Mouse (Mus musculus) midbrain, postnatal 0 days (tissue): ENCODE measurements around the gene Dab2ip. TPM values are rescaled to one million over a fixed set of nuclear protein-coding genes. Genes with fewer than 3 reads are reported as not detected.

Experiments used
- ATAC-seq: fragments of 200-750 bp; cut with Nextera tagmentation; 2 replicates; pipeline ENCODE4 v1.8.0; 2017; ENCODE audit warnings: moderate number of reproducible peaks, mild to moderate bottlenecking, moderate TSS enrichment, moderate library complexity; ENCODE audit not compliant: low FRiP score
- DNase-seq: peaks from one replicate; pipeline ENCODE4 v3.0.0-alpha.2; 2015; ENCODE audit warnings: low spot score
- H3K27ac ChIP-seq: fragments of 300-500 bp; sonication (generic); 2 replicates; pipeline ENCODE4 v1.5.1; 2014; ENCODE audit warnings: low read depth, mild to moderate bottlenecking, low read length, mixed read lengths
- H3K27me3 ChIP-seq: fragments of 300-500 bp; sonication (generic); 2 replicates; pipeline ENCODE4 v1.6.1; 2014; ENCODE audit warnings: low read length, control low read depth, mixed read lengths; ENCODE audit not compliant: insufficient read depth
- H3K36me3 ChIP-seq: fragments of 300-500 bp; sonication (generic); 2 replicates; pipeline ENCODE4 v1.6.1; 2014; ENCODE audit warnings: low read length, control low read depth, mixed read lengths; ENCODE audit not compliant: insufficient read depth
- H3K4me1 ChIP-seq: fragments of 300-500 bp; sonication (generic); 2 replicates; pipeline ENCODE4 v1.6.1; 2014; ENCODE audit warnings: mild to moderate bottlenecking, control low read depth, antibody characterized with exemption, low read length, mixed read lengths; ENCODE audit not compliant: insufficient read depth
- H3K4me2 ChIP-seq: fragments of 300-500 bp; sonication (generic); 2 replicates; pipeline ENCODE4 v1.6.1; 2014; ENCODE audit warnings: low read depth, mild to moderate bottlenecking, low read length, mixed read lengths; ENCODE audit not compliant: poor library complexity, severe bottlenecking
- H3K4me3 ChIP-seq: fragments of 300-500 bp; sonication (generic); 2 replicates; pipeline ENCODE4 v1.5.1; 2014; ENCODE audit warnings: low read depth, mild to moderate bottlenecking, low read length, moderate library complexity
- H3K9ac ChIP-seq: fragments of 300-500 bp; sonication (generic); replicated peaks from 2 replicates; pipeline ENCODE4 v1.6.1; 2014; ENCODE audit warnings: mild to moderate bottlenecking, low read length, moderate library complexity, mixed read lengths; ENCODE audit not compliant: poor library complexity, severe bottlenecking
- H3K9me3 ChIP-seq: fragments of 300-500 bp; sonication (generic); 2 replicates; pipeline ENCODE4 v1.6.1; 2016; ENCODE audit warnings: low read length, control low read depth
- CTCF ChIP-seq: IDR thresholded peaks from 2 replicates; pipeline ENCODE4 v1.5.1; 2016; ENCODE audit warnings: antibody characterized with exemption, mild to moderate bottlenecking
- WGBS: fragments of 180-500 bp; shearing (Covaris S2); extraction: QIAGEN DNeasy Blood & Tissue Kit; methylation state at CpG from one replicate; pipeline ENCODE4 v1.1.7; 2014; 5-methylcytosine and 5-hydroxymethylcytosine counted together
- polyA plus RNA-seq: library from polyadenylated mRNA; unstranded; fragments of >200 nt; fragmentation: Nextera tagmentation; extraction: Ambion mirVana; gene quantifications from 2 replicates; pipeline ENCODE4 v1.2.1, GENCODE M21; 2015
- total RNA-seq: library from RNA; depleted of rRNA; stranded (reverse); fragments of >200 nt; gene quantifications from 2 replicates; pipeline ENCODE4 v1.2.3, GENCODE M21; 2014

The Dab2ip gene
- total and polyA plus RNA-seq, 2 experiments from 2014 or later: 73.3 to 175 TPM

DNA sequence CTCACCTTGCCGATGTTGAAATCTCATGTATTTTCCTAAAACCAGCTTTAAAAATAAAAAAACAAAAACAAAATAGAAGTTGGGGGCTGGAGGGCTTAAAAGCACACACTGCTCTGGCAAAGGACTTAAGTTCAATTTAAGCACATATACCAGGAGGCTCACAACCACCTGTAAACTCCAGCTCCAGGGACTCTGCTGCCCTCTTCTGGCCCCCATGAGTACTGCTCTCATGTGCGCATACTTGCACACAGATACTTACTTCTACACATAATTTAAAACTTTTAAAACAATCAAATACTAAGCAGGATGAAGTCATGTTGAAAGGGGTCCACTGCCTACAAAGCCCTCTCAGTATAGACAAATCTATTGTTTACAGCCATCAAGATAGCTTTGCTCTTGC is 176.9 kb downstream of the Dab2ip start:
- WGBS: 97% methylated on average over 2 of the region's 2 CpGs
- Histone ChIP-seq H3K27me3 (no peaks in the 10 kb centered on the region), H3K36me3 (peaks cover 5% of the 10 kb centered on the region; the same call in 1 of the 2 replicates)

DNA sequence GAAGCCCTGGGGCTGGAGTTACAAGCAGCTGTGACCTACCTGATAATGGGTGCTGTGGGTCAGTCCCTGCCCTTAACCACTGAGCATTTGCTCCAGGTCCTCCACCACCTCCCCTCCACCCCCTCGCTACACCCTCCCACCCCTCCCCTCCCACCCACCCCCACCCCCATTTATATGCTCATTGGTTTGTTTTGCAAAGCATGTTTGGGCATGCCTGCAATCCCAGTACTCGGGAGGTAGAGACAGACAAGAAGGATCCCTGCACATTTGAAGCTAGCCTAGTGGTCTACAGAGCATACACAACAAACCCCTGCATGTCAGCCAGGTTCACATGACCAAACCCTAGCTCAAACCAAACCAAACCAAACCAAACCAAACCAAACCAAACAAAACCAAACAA is 178.0 kb downstream of the Dab2ip start:
- peaks cover 3% of the 10 kb centered on the region; the same call in 1 of the 2 replicates for H3K36me3 ChIP-seq
- no peak for TF ChIP-seq CTCF
- H3K9me3 ChIP-seq: no peaks in the 10 kb centered on the region
- no peaks in the 10 kb centered on the region for H3K4me1 ChIP-seq
- WGBS: 77% methylated on average over 2 of the region's 2 CpGs
- no peak overlapping the region for H3K27ac ChIP-seq
- no peak overlapping the region for H3K4me2 ChIP-seq
- H3K9ac ChIP-seq: no peak overlapping the region
- DNase-seq (no peak), ATAC-seq (no peak)
- H3K27me3 ChIP-seq: no peaks in the 10 kb centered on the region
- H3K4me3 ChIP-seq: no peak overlapping the region

More for the DNA sequence above, 176.9 kb downstream of the Dab2ip start:
- Histone ChIP-seq H3K4me2 (no peak overlapping the region), H3K27ac (no peak overlapping the region), H3K9ac (no peak overlapping the region), H3K9me3 (no peaks in the 10 kb centered on the region), H3K4me3 (no peak overlapping the region), H3K4me1 (no peaks in the 10 kb centered on the region)
- peak; percentile 57 for TF ChIP-seq CTCF
- DNase-seq (no peak), ATAC-seq (no peak)

DNA sequence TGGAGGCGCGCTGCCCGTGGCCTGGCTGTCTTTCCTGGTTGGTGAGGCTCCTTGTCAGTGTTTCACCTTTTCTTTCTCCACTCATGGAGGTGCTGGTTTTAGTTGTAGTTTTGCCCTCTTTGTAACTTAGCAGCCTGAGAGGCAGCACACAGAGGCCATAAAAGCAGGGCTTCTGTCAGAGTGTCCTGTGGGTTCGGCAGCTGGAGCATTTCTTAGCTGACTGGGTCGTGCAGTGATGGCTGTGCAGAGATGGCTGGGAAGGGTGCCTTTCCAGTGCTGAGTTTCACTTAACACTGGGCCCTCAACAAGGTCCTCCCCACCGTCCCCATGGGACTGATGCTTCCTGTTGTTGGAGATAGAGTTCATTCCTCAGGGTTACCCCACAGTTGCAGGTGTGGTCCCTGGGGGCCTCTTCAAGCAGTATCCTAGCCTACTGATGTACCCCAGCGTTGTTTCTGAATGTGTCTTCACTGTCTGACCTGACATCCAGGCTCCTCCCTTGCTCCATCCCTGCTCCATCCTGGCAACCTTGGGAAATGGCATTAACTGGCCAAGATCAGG is 179.5 kb downstream of the Dab2ip start:
- no peaks in the 10 kb centered on the region for H3K27me3 ChIP-seq
- no peak overlapping the region for H3K27ac ChIP-seq
- H3K36me3 ChIP-seq: no peaks in the 10 kb centered on the region
- no peak overlapping the region for H3K4me2 ChIP-seq
- no peak overlapping the region for H3K4me3 ChIP-seq
- ATAC-seq: no peak
- H3K4me1 ChIP-seq: no peaks in the 10 kb centered on the region
- no peak overlapping the region for H3K9ac ChIP-seq
- DNase-seq: no peak
- WGBS: 82% methylated on average over 7 of the region's 7 CpGs
- TF ChIP-seq CTCF: no peak
- H3K9me3 ChIP-seq: no peaks in the 10 kb centered on the region

DNA sequence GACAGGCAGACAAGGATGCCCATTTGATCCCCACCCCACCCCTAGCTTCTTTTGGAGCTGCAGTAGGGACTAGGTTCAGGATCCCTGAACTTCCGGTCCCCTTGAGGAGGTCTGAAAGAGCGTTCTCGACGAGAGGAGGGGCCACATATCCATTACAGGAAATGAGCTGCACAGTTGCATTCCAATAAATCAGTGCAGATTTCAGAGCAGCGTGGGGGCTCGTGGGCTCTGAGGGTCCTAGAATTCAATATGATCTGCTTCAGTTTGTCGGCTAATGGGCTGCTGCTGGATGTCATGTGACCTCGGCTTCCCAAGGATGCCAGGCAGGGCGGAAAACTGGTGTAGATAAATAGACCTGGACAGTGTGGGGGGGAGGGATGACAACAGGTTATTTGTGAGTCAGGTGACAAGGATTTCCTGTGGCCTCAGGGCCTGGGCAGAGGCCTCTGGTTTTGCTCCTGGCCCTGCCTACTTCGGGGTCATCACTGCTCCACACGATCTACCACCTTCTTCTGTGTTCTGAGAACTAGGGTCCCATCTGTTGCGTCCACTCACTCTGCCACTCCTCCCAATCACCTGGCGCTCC is 181.7 kb downstream of the Dab2ip start:
- no peaks in the 10 kb centered on the region for H3K27me3 ChIP-seq
- DNase-seq (no peak), ATAC-seq (no peak)
- no peaks in the 10 kb centered on the region for H3K4me1 ChIP-seq
- H3K36me3 ChIP-seq: no peaks in the 10 kb centered on the region
- 73% methylated on average over 13 of the region's 13 CpGs for WGBS
- H3K9me3 ChIP-seq: no peaks in the 10 kb centered on the region
- H3K4me3 ChIP-seq: no peak overlapping the region
- no peak overlapping the region for H3K9ac ChIP-seq
- TF ChIP-seq CTCF: no peak
- H3K27ac ChIP-seq: no peak overlapping the region
- no peak overlapping the region for H3K4me2 ChIP-seq

DNA sequence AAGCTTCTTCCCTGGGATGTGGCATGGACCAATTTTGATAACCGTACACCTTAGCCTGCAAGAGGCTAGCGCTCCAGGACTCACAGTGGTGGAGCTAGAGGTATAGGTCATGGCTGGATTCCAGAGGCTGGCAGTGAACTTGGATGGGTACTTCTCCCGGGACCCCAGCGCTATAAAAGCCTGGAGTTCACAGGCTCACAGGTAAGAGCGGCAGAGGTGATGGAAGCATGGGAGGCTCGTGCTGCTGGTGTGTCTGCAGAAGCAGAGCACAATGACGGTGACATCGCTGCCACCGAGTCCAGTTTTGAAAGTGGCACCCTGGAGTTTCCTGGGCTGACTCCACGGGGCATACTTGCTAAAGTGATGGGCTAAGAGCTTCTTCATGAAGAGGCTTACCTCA is 187.8 kb downstream of the Dab2ip start:
- TF ChIP-seq CTCF: no peak
- ATAC-seq: no peak
- Histone ChIP-seq H3K9ac (no peak overlapping the region), H3K27me3 (no peaks in the 10 kb centered on the region), H3K4me1 (no peaks in the 10 kb centered on the region), H3K36me3 (no peaks in the 10 kb centered on the region), H3K27ac (no peak overlapping the region), H3K9me3 (no peaks in the 10 kb centered on the region), H3K4me2 (no peak overlapping the region), H3K4me3 (no peak overlapping the region)
- WGBS: 86% methylated on average over 10 of the region's 10 CpGs
- no peak for DNase-seq

DNA sequence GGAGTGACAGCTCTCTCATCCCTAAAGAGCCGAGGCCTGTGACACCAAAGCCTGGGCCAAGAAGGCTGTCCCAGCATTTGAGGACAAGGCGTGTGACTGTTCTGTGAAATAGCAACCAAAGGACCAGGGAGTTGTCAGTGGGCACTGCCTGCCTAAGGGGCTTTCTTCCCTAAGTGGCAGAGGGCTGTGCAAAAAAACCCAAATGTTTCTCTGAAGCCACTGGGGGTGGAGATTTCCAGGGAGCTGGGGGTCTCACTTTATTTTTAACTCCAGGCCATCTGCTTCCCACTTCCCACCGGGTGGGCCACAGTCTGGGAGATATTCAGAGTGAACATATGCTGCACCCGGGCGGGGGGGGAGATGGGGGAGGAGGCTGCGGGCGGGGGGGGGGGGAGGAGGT is 188.6 kb downstream of the Dab2ip start:
- ATAC-seq (no peak), DNase-seq (peak; percentile 18)
- H3K9ac ChIP-seq: no peak overlapping the region
- no peaks in the 10 kb centered on the region for H3K27me3 ChIP-seq
- no peak overlapping the region for H3K4me3 ChIP-seq
- H3K4me2 ChIP-seq: no peak overlapping the region
- H3K27ac ChIP-seq: no peak overlapping the region
- no peaks in the 10 kb centered on the region for H3K4me1 ChIP-seq
- no peaks in the 10 kb centered on the region for H3K9me3 ChIP-seq
- 39% methylated on average over 5 of the region's 7 CpGs for WGBS
- H3K36me3 ChIP-seq: no peaks in the 10 kb centered on the region
- TF ChIP-seq CTCF: no peak
